Mouse (Mus musculus): Measurements from ENCODE around the gene Cfap97d1. TPM values are rescaled to one million over a fixed set of nuclear protein-coding genes. Genes with fewer than 3 reads are reported as not detected.

The Cfap97d1 gene
- polyA plus RNA-seq, 1 experiment from 2014 or later, result not detected

GRCm38 (mm10) chr11:102026694-102027360, 42.7 kb downstream of the Cfap97d1 start:
- WGBS, result under 1% methylated on average over 29 of the region's 73 CpGs
- Histone ChIP-seq H3K4me3 (peak overlapping the region; percentile 77), H3K4me2 (peak overlapping the region; percentile 96), H3K4me1 (replicated peaks) (peaks cover 14% of the 10 kb centered on the region), H3K27me3 (peaks cover 8% of the 10 kb centered on the region; the same call in 1 of the 2 replicates), H3K36me3 (no peaks in the 10 kb centered on the region), H3K9me3 (replicated peaks) (no peaks in the 10 kb centered on the region), H3K9ac (peak overlapping the region; percentile 66), H3K27ac (peak overlapping the region; percentile 63)
- peak; percentile 86 for ATAC-seq (replicated peaks; ENCODE audit: insufficient number of reproducible peaks, insufficient read depth, low FRiP score, low read depth)

DNA sequence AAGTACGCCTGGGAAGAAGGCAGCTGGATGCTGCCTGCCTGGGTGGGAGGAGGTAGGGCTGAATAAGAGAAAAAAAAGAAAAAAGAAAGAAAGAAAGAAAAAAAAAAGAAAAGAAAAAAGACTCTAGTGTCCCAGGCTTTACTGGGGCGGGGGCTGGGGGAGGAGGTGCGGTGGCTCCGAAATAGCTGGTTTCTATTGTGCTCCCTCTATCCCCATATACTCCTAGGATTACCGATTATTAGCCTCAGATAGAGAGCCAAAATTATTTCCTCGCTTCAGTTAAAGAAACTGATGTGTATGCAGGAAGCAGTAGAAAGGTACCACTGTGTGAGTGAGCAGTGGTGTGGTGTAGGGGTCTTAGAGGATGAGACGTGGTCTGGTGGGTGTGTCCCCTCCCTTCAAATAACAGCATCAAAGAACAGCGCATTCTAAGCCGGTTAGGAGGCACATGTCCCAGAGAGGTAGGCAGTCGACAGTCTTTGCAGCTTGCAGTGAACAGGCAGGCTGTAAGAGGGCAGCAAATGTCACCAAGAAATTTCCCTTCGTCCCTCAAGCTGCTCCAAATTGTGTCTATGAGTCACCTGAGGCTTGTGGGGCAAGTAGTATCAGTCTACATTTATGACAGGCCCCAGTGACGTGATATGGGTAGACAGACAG, 43.4 kb downstream of the Cfap97d1 start:
- WGBS, result 7% methylated on average over 12 of the region's 12 CpGs
- H3K9ac ChIP-seq, result peak overlapping the region; percentile 66
- H3K27me3 ChIP-seq, result peaks cover 8% of the 10 kb centered on the region; the same call in 1 of the 2 replicates
- no peak for ATAC-seq (replicated peaks; ENCODE audit: insufficient number of reproducible peaks, insufficient read depth, low FRiP score, low read depth)
- H3K36me3 ChIP-seq, result no peaks in the 10 kb centered on the region
- no peaks in the 10 kb centered on the region for H3K9me3 ChIP-seq (replicated peaks)
- H3K4me3 ChIP-seq, result peak overlapping the region; percentile 77
- H3K4me2 ChIP-seq, result peak overlapping the region; percentile 96
- peaks cover 14% of the 10 kb centered on the region for H3K4me1 ChIP-seq (replicated peaks)
- peak overlapping the region; percentile 63; the same call in 1 of the 2 replicates for H3K27ac ChIP-seq

- no peaks in the 10 kb centered on the region for H3K36me3 ChIP-seq
- peaks cover 14% of the 10 kb centered on the region for H3K4me1 ChIP-seq (replicated peaks)
- peak within 1 kb of the TSS; percentile 96 for H3K4me2 ChIP-seq
- H3K27ac ChIP-seq, result peak within 1 kb of the TSS; percentile 63; the same call in 1 of the 2 replicates
- H3K27me3 ChIP-seq, result peaks cover 6% of the 10 kb centered on the region; the same call in 1 of the 2 replicates
- H3K9ac ChIP-seq, result peak within 1 kb of the TSS; percentile 66
- H3K4me3 ChIP-seq, result peak within 1 kb of the TSS; percentile 77
- ATAC-seq (replicated peaks; ENCODE audit: insufficient number of reproducible peaks, insufficient read depth, low FRiP score, low read depth), result no peak
- H3K9me3 ChIP-seq (replicated peaks), result no peaks in the 10 kb centered on the region
- 75% methylated on average over 6 of the region's 6 CpGs for WGBS
These were observed 44.2 kb downstream of the Cfap97d1 start, which contains the start of gene Mpp3 for GRCm38 (mm10) chr11:102028087-102028816. TSS of gene Mpp3 (minus strand) at chr11:102028461.

GRCm38 (mm10) chr11:102029304-102029703, 45.2 kb downstream of the Cfap97d1 start:
- Histone ChIP-seq H3K36me3 (no peaks in the 10 kb centered on the region), H3K4me1 (replicated peaks) (peaks cover 14% of the 10 kb centered on the region), H3K4me2 (no peak overlapping the region), H3K27me3 (no peaks in the 10 kb centered on the region), H3K4me3 (no peak overlapping the region), H3K9ac (no peak overlapping the region), H3K27ac (no peak overlapping the region), H3K9me3 (replicated peaks) (no peaks in the 10 kb centered on the region)
- ATAC-seq (replicated peaks; ENCODE audit: insufficient number of reproducible peaks, insufficient read depth, low FRiP score, low read depth), result no peak
- WGBS, result 64% methylated on average over 4 of the region's 4 CpGs

DNA sequence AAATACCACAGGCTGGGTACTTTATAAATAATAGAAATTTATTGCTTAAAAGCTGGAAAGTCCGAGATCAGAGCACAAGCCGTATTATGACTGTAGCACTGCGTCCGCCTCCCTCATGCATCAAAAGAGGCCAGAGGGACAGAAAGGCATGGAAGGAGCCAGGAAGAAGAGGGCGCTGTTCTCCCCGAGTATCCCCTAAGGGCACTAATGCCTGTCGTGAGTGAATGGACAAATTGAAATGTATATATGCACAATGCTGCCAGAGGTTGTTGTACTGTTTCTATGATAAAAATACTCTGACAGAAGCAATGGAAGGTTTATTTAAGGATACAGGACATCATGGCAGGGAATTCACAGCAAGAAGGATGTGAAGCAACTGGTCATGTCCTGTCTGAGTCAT, 45.9 kb downstream of the Cfap97d1 start:
- Histone ChIP-seq H3K4me2 (no peak overlapping the region), H3K9me3 (replicated peaks) (no peaks in the 10 kb centered on the region), H3K4me3 (no peak overlapping the region), H3K27ac (no peak overlapping the region), H3K27me3 (no peaks in the 10 kb centered on the region), H3K4me1 (replicated peaks) (peaks cover 14% of the 10 kb centered on the region), H3K9ac (no peak overlapping the region), H3K36me3 (no peaks in the 10 kb centered on the region)
- 44% methylated on average over 7 of the region's 7 CpGs for WGBS
- ATAC-seq (replicated peaks; ENCODE audit: insufficient number of reproducible peaks, insufficient read depth, low FRiP score, low read depth), result no peak

DNA sequence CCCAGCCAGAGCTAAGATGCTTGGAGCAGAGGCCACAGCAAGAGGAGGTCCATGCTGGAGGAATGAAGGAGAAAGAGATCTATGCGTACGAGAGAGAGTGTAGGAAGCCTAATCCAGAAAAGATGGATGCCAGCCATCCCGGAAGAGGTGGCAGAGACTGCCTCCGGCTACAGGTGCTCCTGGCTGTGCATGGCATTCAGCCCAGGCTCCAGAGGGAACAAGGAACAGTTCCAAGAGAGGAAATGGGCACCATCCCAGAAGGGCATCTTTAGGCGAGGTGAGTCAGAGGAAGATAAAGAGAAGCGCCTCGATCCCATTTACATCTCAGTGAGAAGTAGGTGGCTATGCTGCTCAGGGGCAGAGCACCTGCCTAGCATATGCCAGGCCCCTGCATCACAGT, 47.1 kb downstream of the Cfap97d1 start:
- ATAC-seq (replicated peaks; ENCODE audit: insufficient number of reproducible peaks, insufficient read depth, low FRiP score, low read depth), result no peak
- H3K4me1 ChIP-seq (replicated peaks), result peaks cover 11% of the 10 kb centered on the region
- 74% methylated on average over 7 of the region's 7 CpGs for WGBS

DNA sequence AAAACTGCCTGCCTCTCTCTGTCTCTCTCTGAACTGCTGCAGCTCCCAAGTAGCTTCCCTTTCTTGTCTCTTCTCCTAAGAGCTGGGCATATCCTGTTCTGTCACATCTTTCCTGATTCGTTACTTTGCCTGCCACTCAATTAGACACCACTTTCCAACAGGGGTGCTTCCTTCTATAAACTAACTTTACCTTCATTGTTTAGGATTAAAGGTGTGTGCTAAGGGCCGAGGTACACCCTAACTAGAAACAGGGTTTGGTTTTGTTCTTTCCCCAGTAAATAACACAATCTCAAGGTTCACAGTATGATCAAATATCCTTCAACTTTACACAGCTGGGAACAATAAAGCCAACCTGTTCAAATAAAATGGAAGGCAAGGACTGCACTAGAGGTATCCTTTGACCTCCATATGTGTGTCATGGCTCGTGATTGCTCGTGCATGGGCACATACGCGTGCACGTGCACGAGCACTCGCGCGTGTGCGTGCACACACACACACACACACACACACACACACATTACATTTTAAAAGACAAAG, 49.0 kb downstream of the Cfap97d1 start:
- Histone ChIP-seq H3K4me3 (no peak overlapping the region), H3K27ac (no peak overlapping the region), H3K4me2 (no peak overlapping the region), H3K4me1 (replicated peaks) (no peaks in the 10 kb centered on the region), H3K9ac (no peak overlapping the region), H3K9me3 (replicated peaks) (no peaks in the 10 kb centered on the region), H3K27me3 (no peaks in the 10 kb centered on the region), H3K36me3 (no peaks in the 10 kb centered on the region)
- no peak for ATAC-seq (replicated peaks; ENCODE audit: insufficient number of reproducible peaks, insufficient read depth, low FRiP score, low read depth)
- 88% methylated on average over 12 of the region's 12 CpGs for WGBS

More for the DNA sequence above, 47.1 kb downstream of the Cfap97d1 start:
- Histone ChIP-seq H3K9ac (no peak overlapping the region), H3K27ac (no peak overlapping the region), H3K4me3 (no peak overlapping the region), H3K27me3 (no peaks in the 10 kb centered on the region), H3K4me2 (no peak overlapping the region), H3K36me3 (no peaks in the 10 kb centered on the region), H3K9me3 (replicated peaks) (no peaks in the 10 kb centered on the region)

- H3K9me3 ChIP-seq (replicated peaks), result no peaks in the 10 kb centered on the region
- H3K27me3 ChIP-seq, result no peaks in the 10 kb centered on the region
- H3K27ac ChIP-seq, result no peak overlapping the region
- no peaks in the 10 kb centered on the region for H3K36me3 ChIP-seq
- ATAC-seq (replicated peaks; ENCODE audit: insufficient number of reproducible peaks, insufficient read depth, low FRiP score, low read depth), result no peak
- 70% methylated on average over 8 of the region's 8 CpGs for WGBS
- H3K9ac ChIP-seq, result no peak overlapping the region
- no peak overlapping the region for H3K4me3 ChIP-seq
- H3K4me1 ChIP-seq (replicated peaks), result 0 out of 2 replicates have a peak, but pooled peaks cover 4% of the 10 kb centered on the region
- H3K4me2 ChIP-seq, result no peak overlapping the region
These were observed 50.8 kb downstream of the Cfap97d1 start for GRCm38 (mm10) chr11:102034887-102035286.

GRCm38 (mm10) chr11:102035456-102035960, 51.4 kb downstream of the Cfap97d1 start:
- 63% methylated on average over 5 of the region's 5 CpGs for WGBS

GRCm38 (mm10) chr11:102036336-102036735, 52.3 kb downstream of the Cfap97d1 start:
- H3K4me2 ChIP-seq, result no peak overlapping the region
- H3K36me3 ChIP-seq, result no peaks in the 10 kb centered on the region
- no peak overlapping the region for H3K27ac ChIP-seq
- no peaks in the 10 kb centered on the region for H3K9me3 ChIP-seq (replicated peaks)
- 52% methylated on average over 7 of the region's 7 CpGs for WGBS
- H3K4me1 ChIP-seq (replicated peaks), result 0 out of 2 replicates have a peak, but pooled peaks cover 4% of the 10 kb centered on the region
- no peak overlapping the region for H3K4me3 ChIP-seq
- H3K9ac ChIP-seq, result no peak overlapping the region
- H3K27me3 ChIP-seq, result no peaks in the 10 kb centered on the region
- no peak for ATAC-seq (replicated peaks; ENCODE audit: insufficient number of reproducible peaks, insufficient read depth, low FRiP score, low read depth)

More at GRCm38 (mm10) chr11:102035456-102035960, 51.4 kb downstream of the Cfap97d1 start:
- H3K27ac ChIP-seq, result no peak overlapping the region
- no peak overlapping the region for H3K4me2 ChIP-seq
- no peak overlapping the region for H3K4me3 ChIP-seq
- no peaks in the 10 kb centered on the region for H3K27me3 ChIP-seq
- no peaks in the 10 kb centered on the region for H3K36me3 ChIP-seq
- no peak overlapping the region for H3K9ac ChIP-seq
- 0 out of 2 replicates have a peak, but pooled peaks cover 4% of the 10 kb centered on the region for H3K4me1 ChIP-seq (replicated peaks)
- H3K9me3 ChIP-seq (replicated peaks), result no peaks in the 10 kb centered on the region
- no peak for ATAC-seq (replicated peaks; ENCODE audit: insufficient number of reproducible peaks, insufficient read depth, low FRiP score, low read depth)

DNA sequence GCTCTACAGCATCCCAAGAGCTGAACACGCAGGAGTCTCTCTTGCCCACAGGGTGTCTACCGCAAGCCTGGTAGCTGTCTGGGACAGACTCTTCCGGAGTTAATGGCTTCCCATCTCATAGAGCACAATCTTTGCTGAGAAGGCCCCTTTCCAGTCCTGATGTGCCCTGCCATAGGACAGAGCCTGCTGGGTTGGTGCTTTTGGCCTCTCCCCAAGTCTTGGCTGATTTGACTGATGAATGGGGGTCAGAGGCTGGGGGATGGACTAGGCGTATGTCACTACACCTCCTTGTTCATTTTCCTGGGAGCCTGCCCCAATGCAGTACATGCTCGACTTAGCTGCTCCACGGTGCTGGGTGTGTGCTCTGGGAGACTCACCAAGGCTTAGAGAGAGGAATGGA, 53.7 kb downstream of the Cfap97d1 start:
- WGBS, result 81% methylated on average over 6 of the region's 6 CpGs
- no peak overlapping the region for H3K9ac ChIP-seq
- ATAC-seq (replicated peaks; ENCODE audit: insufficient number of reproducible peaks, insufficient read depth, low FRiP score, low read depth), result no peak
- H3K4me3 ChIP-seq, result no peak overlapping the region
- no peaks in the 10 kb centered on the region for H3K9me3 ChIP-seq (replicated peaks)
- H3K27me3 ChIP-seq, result no peaks in the 10 kb centered on the region
- H3K27ac ChIP-seq, result no peak overlapping the region
- H3K4me1 ChIP-seq (replicated peaks), result 0 out of 2 replicates have a peak, but pooled peaks cover 4% of the 10 kb centered on the region
- no peak overlapping the region for H3K4me2 ChIP-seq
- H3K36me3 ChIP-seq, result no peaks in the 10 kb centered on the region

All from heart, embryonic 15.5 days (tissue).